Mouse (Mus musculus) stomach, embryonic 14.5 days (tissue): ENCODE data around the gene Spcs1. TPM values are rescaled to one million over a fixed set of nuclear protein-coding genes. Genes with fewer than 3 reads are reported as not detected.

ENCODE experiments used
- ATAC-seq: fragments of 200-750 bp; cut with Nextera tagmentation; 2 replicates; pipeline ENCODE4 v1.8.0; 2017; ENCODE audit warnings: low read depth, moderate TSS enrichment; ENCODE audit not compliant: insufficient number of reproducible peaks, insufficient read depth, low FRiP score
- H3K27ac ChIP-seq: fragments of 300-500 bp; sonication (generic); 2 replicates; pipeline ENCODE4 v1.5.1; 2014; ENCODE audit warnings: mild to moderate bottlenecking, low read length, moderate library complexity, mixed read lengths
- H3K27me3 ChIP-seq: fragments of 300-500 bp; sonication (generic); 2 replicates; pipeline ENCODE4 v1.6.1; 2014; ENCODE audit warnings: low read length, control low read depth, mixed read lengths; ENCODE audit not compliant: control insufficient read depth, insufficient read depth
- H3K36me3 ChIP-seq: fragments of 300-500 bp; sonication (generic); 2 replicates; pipeline ENCODE4 v1.6.1; 2014; ENCODE audit warnings: mild to moderate bottlenecking, control low read depth, low read length, moderate library complexity, mixed read lengths; ENCODE audit not compliant: control insufficient read depth, insufficient read depth
- H3K4me1 ChIP-seq: fragments of 300-500 bp; sonication (generic); 2 replicates; pipeline ENCODE4 v1.6.1; 2014; ENCODE audit warnings: low read length, control low read depth, mixed read lengths; ENCODE audit not compliant: control insufficient read depth, insufficient read depth
- H3K4me2 ChIP-seq: fragments of 300-500 bp; sonication (generic); replicated peaks from 2 replicates; pipeline ENCODE4 v1.6.1; 2014; ENCODE audit warnings: low read depth, low read length, control low read depth
- H3K4me3 ChIP-seq: fragments of 300-500 bp; sonication (generic); 2 replicates; pipeline ENCODE4 v1.5.1; 2014; ENCODE audit warnings: low read depth, low read length, control low read depth
- H3K9ac ChIP-seq: fragments of 300-500 bp; sonication (generic); replicated peaks from 2 replicates; pipeline ENCODE4 v1.6.1; 2014; ENCODE audit warnings: low read depth, mild to moderate bottlenecking, control low read depth, low read length, moderate library complexity, mixed read lengths
- H3K9me3 ChIP-seq: fragments of 300-500 bp; sonication (generic); 2 replicates; pipeline ENCODE4 v1.6.1; 2016; ENCODE audit warnings: low read depth, low read length, control low read depth; ENCODE audit not compliant: control insufficient read depth
- WGBS: fragments of 180-500 bp; shearing (Covaris S2); extraction: QIAGEN DNeasy Blood & Tissue Kit; methylation state at CpG from one replicate; pipeline ENCODE4 v1.1.7; 2014; 5-methylcytosine and 5-hydroxymethylcytosine counted together
- polyA plus RNA-seq: library from polyadenylated mRNA; unstranded; fragments of >200 nt; fragmentation: Nextera tagmentation; extraction: Ambion mirVana; gene quantifications from 2 replicates; pipeline ENCODE4 v1.2.1, GENCODE M21; 2014

Gene Spcs1
- polyA plus RNA-seq, 1 experiment from 2014 or later, result 411 TPM

GRCm38 (mm10) chr14:30974204-30974603 lies 27.3 kb downstream of the Spcs1 start:
- Histone ChIP-seq H3K27ac (no peak overlapping the region), H3K9ac (no peak overlapping the region), H3K9me3 (no peaks in the 10 kb centered on the region), H3K36me3 (peaks cover 8% of the 10 kb centered on the region), H3K4me3 (no peak overlapping the region), H3K4me1 (no peaks in the 10 kb centered on the region), H3K4me2 (no peak overlapping the region), H3K27me3 (no peaks in the 10 kb centered on the region)
- 68% methylated on average over 6 of the region's 6 CpGs for WGBS
- ATAC-seq, result no peak

DNA sequence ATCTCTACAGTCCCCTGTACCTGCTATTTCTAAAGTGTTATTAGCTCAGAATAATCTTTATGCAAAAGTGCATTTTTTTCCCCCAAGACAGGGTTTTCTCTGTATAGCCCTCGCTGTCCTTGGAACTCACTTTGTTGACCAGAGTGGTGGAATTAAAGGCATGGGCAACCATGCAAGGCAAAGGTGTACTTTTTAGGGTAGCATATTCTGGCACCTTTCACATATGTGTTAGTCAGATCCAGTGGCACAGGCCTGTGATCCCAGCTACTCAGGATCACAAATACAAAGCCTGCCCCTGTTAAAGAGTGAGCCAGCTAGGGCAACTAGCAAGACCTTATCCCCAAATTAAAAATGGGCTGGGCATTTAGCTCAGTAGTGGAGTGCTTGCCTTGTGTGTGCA lies 41.1 kb downstream of the Spcs1 start:
- no peaks in the 10 kb centered on the region for H3K9me3 ChIP-seq
- H3K9ac ChIP-seq, result no peak overlapping the region
- H3K36me3 ChIP-seq, result peaks cover 8% of the 10 kb centered on the region; the same call in 1 of the 2 replicates
- no peak overlapping the region for H3K27ac ChIP-seq
- no peaks in the 10 kb centered on the region for H3K4me1 ChIP-seq
- H3K27me3 ChIP-seq, result no peaks in the 10 kb centered on the region
- no peak overlapping the region for H3K4me2 ChIP-seq
- ATAC-seq, result no peak
- no peak overlapping the region for H3K4me3 ChIP-seq
- 94% methylated on average over 1 of the region's 1 CpGs for WGBS

- no peaks in the 10 kb centered on the region for H3K4me1 ChIP-seq
- H3K4me3 ChIP-seq, result no peak overlapping the region
- H3K9ac ChIP-seq, result no peak overlapping the region
- H3K27ac ChIP-seq, result no peak overlapping the region
- 90% methylated on average over 4 of the region's 4 CpGs for WGBS
- ATAC-seq, result no peak
- peaks cover 8% of the 10 kb centered on the region; the same call in 1 of the 2 replicates for H3K36me3 ChIP-seq
- H3K27me3 ChIP-seq, result no peaks in the 10 kb centered on the region
- no peak overlapping the region for H3K4me2 ChIP-seq
- H3K9me3 ChIP-seq, result no peaks in the 10 kb centered on the region
Observed at GRCm38 (mm10) chr14:30959031-30959430, 42.4 kb downstream of the Spcs1 start.

- H3K4me2 ChIP-seq, result no peak overlapping the region
- no peak for ATAC-seq
- WGBS, result 74% methylated on average over 2 of the region's 2 CpGs
- H3K4me3 ChIP-seq, result no peak overlapping the region
- H3K27ac ChIP-seq, result no peak overlapping the region
- H3K9me3 ChIP-seq, result no peaks in the 10 kb centered on the region
- H3K36me3 ChIP-seq, result peaks cover 8% of the 10 kb centered on the region; the same call in 1 of the 2 replicates
- H3K4me1 ChIP-seq, result no peaks in the 10 kb centered on the region
- no peak overlapping the region for H3K9ac ChIP-seq
- H3K27me3 ChIP-seq, result no peaks in the 10 kb centered on the region
Observed at GRCm38 (mm10) chr14:30958517-30958916, 43.0 kb downstream of the Spcs1 start.

GRCm38 (mm10) chr14:30951154-30951825 lies 50.2 kb downstream of the Spcs1 start, which contains the start of gene Nek4:
Gene Nek4, plus strand, starts transcription at chr14:30951377.
- WGBS, result under 1% methylated on average over 57 of the region's 57 CpGs
- Histone ChIP-seq H3K27me3 (no peaks in the 10 kb centered on the region), H3K9ac (peak within 1 kb of the TSS; percentile 84), H3K4me2 (peak within 1 kb of the TSS; percentile 63), H3K27ac (peak within 1 kb of the TSS; percentile 4; the same call in 1 of the 2 replicates), H3K36me3 (peaks cover 2% of the 10 kb centered on the region; the same call in 1 of the 2 replicates), H3K4me3 (peak within 1 kb of the TSS; percentile 84), H3K9me3 (no peaks in the 10 kb centered on the region), H3K4me1 (peaks cover 3% of the 10 kb centered on the region; the same call in 1 of the 2 replicates)
- peak; percentile 99 for ATAC-seq

- H3K4me3 ChIP-seq, result no peak overlapping the region
- H3K4me2 ChIP-seq, result no peak overlapping the region
- no peaks in the 10 kb centered on the region for H3K9me3 ChIP-seq
- H3K9ac ChIP-seq, result no peak overlapping the region
- no peak overlapping the region for H3K27ac ChIP-seq
- ATAC-seq, result no peak
- WGBS, result 89% methylated on average over 10 of the region's 10 CpGs
- no peaks in the 10 kb centered on the region for H3K36me3 ChIP-seq
- peaks cover 3% of the 10 kb centered on the region; the same call in 1 of the 2 replicates for H3K4me1 ChIP-seq
- no peaks in the 10 kb centered on the region for H3K27me3 ChIP-seq
Observed at GRCm38 (mm10) chr14:30949986-30950385, 51.5 kb downstream of the Spcs1 start.

Other genes starting within 250 kb of the Spcs1 start
- gene Tmem110, start 176.1 kb downstream of the Spcs1 start, polyA plus RNA-seq, result 26.7 and 27.5 TPM in 2 replicates
- 3.7 and 4.7 TPM in 2 replicates for gene Mustn1, start 122.5 kb downstream of the Spcs1 start, polyA plus RNA-seq
- gene Itih4, start 115.2 kb downstream of the Spcs1 start, polyA plus RNA-seq, result 0.22 TPM in 2 replicates
- gene Itih3, start 77.9 kb downstream of the Spcs1 start, polyA plus RNA-seq, result 0.36 and 0.91 TPM in 2 replicates
- gene Itih1, start 58.4 kb downstream of the Spcs1 start, polyA plus RNA-seq, result not detected in 2 replicates
- gene Nek4, start 50.3 kb downstream of the Spcs1 start, polyA plus RNA-seq, result 10.7 and 14.3 TPM in 2 replicates
- gene Glt8d1, start 272 bp downstream of the Spcs1 start, polyA plus RNA-seq, result 72.7 and 76.2 TPM in 2 replicates
- 119 TPM in 2 replicates for gene Pbrm1, start 17.5 kb upstream of the Spcs1 start, polyA plus RNA-seq
- 124 and 128 TPM in 2 replicates for gene Gnl3, start 17.5 kb upstream of the Spcs1 start, polyA plus RNA-seq
- gene Smim4, start 127.3 kb upstream of the Spcs1 start, polyA plus RNA-seq, result 65.0 and 80.1 TPM in 2 replicates
- gene Nt5dc2, start 129.4 kb upstream of the Spcs1 start, polyA plus RNA-seq, result 324 and 357 TPM in 2 replicates
- 48.3 and 54.4 TPM in 2 replicates for gene Stab1, start 167.0 kb upstream of the Spcs1 start, polyA plus RNA-seq
- gene Tnnc1, start 206.6 kb upstream of the Spcs1 start, polyA plus RNA-seq, result 1.3 and 3.2 TPM in 2 replicates
- 347 and 368 TPM in 2 replicates for gene Nisch, start 215.3 kb upstream of the Spcs1 start, polyA plus RNA-seq
- 0.34 and 0.43 TPM in 2 replicates for gene Sema3g, start 216.2 kb upstream of the Spcs1 start, polyA plus RNA-seq
- gene Phf7, start 249.6 kb upstream of the Spcs1 start, polyA plus RNA-seq, result 11.3 and 13.5 TPM in 2 replicates
- gene Bap1, start 249.8 kb upstream of the Spcs1 start, polyA plus RNA-seq, result 73.1 and 73.7 TPM in 2 replicates